Mouse (Mus musculus) ES-Bruce4 (cell line): ENCODE data around the gene Dapk2. TPM values are rescaled to one million over a fixed set of nuclear protein-coding genes. Genes with fewer than 3 reads are reported as not detected.

Source experiments
- H3K27ac ChIP-seq: 2 replicates; pipeline ENCODE4 v1.5.1; 2012; ENCODE audit warnings: low read length, inconsistent platforms; ENCODE audit not compliant: insufficient read depth
- H3K27me3 ChIP-seq: 2 replicates; pipeline ENCODE4 v1.6.1; 2012; ENCODE audit warnings: mild to moderate bottlenecking, low read length, inconsistent platforms; ENCODE audit not compliant: control insufficient read depth, poor library complexity, insufficient read depth, severe bottlenecking
- H3K36me3 ChIP-seq: 2 replicates; pipeline ENCODE4 v1.6.1; 2012; ENCODE audit warnings: inconsistent platforms, mild to moderate bottlenecking, low read length, moderate library complexity; ENCODE audit not compliant: control insufficient read depth, poor library complexity, insufficient read depth, severe bottlenecking
- H3K4me1 ChIP-seq: one replicate; pipeline ENCODE4 v1.8.1; 2011; ENCODE audit warnings: low read length; ENCODE audit not compliant: control insufficient read depth, insufficient read depth
- H3K4me3 ChIP-seq: 2 replicates; pipeline ENCODE4 v1.5.1; 2011; ENCODE audit warnings: low read depth, mild to moderate bottlenecking, low read length
- H3K9ac ChIP-seq: 2 replicates; pipeline ENCODE4 v1.6.1; 2012; ENCODE audit warnings: low read depth, mild to moderate bottlenecking, inconsistent platforms; ENCODE audit not compliant: poor library complexity, severe bottlenecking
- H3K9me3 ChIP-seq: replicated peaks from 2 replicates; pipeline ENCODE4 v1.6.1; 2012; ENCODE audit warnings: mild to moderate bottlenecking, low read length, inconsistent platforms; ENCODE audit not compliant: control insufficient read depth, poor library complexity, insufficient read depth, severe bottlenecking
- CTCF ChIP-seq: IDR thresholded peaks from one replicate; pipeline ENCODE4 v1.8.1; 2011; ENCODE audit warnings: low read depth, low read length
- EP300 ChIP-seq: IDR thresholded peaks from 2 replicates; pipeline ENCODE4 v1.6.1; 2011; ENCODE audit warnings: low read depth, low read length; ENCODE audit not compliant: insufficient read depth
- POLR2A ChIP-seq: IDR thresholded peaks from one replicate; pipeline ENCODE4 v1.8.1; 2011; ENCODE audit warnings: low read length; ENCODE audit not compliant: insufficient read depth
- polyA plus RNA-seq: library from polyadenylated mRNA; stranded (reverse); fragments of >200 nt; gene quantifications from 2 replicates; pipeline ENCODE4 v1.2.4, GENCODE M21; 2011; ENCODE audit warnings: low read depth; ENCODE audit not compliant: missing spikeins, insufficient read depth, insufficient read length

Dapk2 gene
- polyA plus RNA-seq, 1 experiment: 0.45 TPM

DNA sequence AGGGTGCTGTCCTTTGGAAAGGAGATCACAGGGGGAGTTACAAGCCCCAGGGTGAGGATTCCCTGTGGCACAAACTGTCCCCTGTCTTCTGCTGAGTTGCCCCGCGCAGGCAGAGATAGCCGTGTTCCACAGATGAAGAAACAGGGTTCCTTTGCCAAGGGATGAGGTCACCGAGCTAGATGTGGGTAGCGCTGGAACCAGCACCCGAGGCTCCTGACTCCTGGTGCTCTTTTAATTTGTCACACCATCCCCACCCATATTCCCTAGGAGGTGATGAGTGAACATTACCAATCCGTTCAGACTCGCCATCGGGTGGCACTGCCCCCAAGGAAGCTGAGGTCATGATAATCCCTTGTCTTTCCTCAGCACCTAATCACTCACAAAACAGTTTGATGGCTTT lies 5.0 kb downstream of the Dapk2 start:
- Histone ChIP-seq H3K4me1 (no peaks in the 10 kb centered on the region), H3K9ac (no peak overlapping the region), H3K36me3 (no peaks in the 10 kb centered on the region), H3K9me3 (peaks cover 2% of the 10 kb centered on the region; the same call in 1 of the 2 replicates), H3K27me3 (no peaks in the 10 kb centered on the region; the same call in 1 of the 2 replicates), H3K4me3 (no peak overlapping the region), H3K27ac (no peak overlapping the region)
- peak; percentile 19 for TF ChIP-seq CTCF
- no peak for TF ChIP-seq POLR2A

GRCm38 (mm10) chr9:66167222-66167621 lies 9.2 kb downstream of the Dapk2 start:
- no peak overlapping the region for H3K4me3 ChIP-seq
- no peak overlapping the region for H3K27ac ChIP-seq
- H3K9ac ChIP-seq: no peak overlapping the region
- no peaks in the 10 kb centered on the region for H3K27me3 ChIP-seq
- H3K9me3 ChIP-seq: no peaks in the 10 kb centered on the region
- H3K36me3 ChIP-seq: no peaks in the 10 kb centered on the region
- no peak for TF ChIP-seq POLR2A
- no peak for TF ChIP-seq EP300
- no peak for TF ChIP-seq CTCF
- no peaks in the 10 kb centered on the region for H3K4me1 ChIP-seq

DNA sequence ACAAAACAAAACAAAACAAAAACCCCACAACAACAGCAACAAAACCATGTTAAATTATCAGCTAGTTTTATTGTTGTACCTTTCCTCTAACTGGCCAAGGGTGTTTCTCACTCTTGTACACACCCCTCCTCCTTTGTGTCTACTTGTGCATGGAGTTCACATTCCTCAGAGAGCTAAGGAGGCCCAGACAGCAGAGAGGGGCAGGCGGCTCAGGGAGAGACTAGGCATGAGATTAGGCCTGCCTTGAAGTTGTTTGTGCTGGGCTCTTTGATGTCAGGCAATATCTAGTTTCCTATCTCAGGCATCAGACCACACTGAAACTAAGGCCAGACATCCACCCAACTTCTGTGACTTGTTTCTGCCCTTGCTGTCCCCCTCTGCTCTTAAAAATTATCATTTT lies 10.2 kb downstream of the Dapk2 start:
- H3K4me3 ChIP-seq: no peak overlapping the region
- no peaks in the 10 kb centered on the region for H3K27me3 ChIP-seq
- no peak overlapping the region for H3K9ac ChIP-seq
- no peaks in the 10 kb centered on the region for H3K9me3 ChIP-seq
- no peaks in the 10 kb centered on the region for H3K4me1 ChIP-seq
- H3K36me3 ChIP-seq: no peaks in the 10 kb centered on the region
- TF ChIP-seq POLR2A: no peak
- no peak for TF ChIP-seq EP300
- no peak for TF ChIP-seq CTCF
- no peak overlapping the region for H3K27ac ChIP-seq

DNA sequence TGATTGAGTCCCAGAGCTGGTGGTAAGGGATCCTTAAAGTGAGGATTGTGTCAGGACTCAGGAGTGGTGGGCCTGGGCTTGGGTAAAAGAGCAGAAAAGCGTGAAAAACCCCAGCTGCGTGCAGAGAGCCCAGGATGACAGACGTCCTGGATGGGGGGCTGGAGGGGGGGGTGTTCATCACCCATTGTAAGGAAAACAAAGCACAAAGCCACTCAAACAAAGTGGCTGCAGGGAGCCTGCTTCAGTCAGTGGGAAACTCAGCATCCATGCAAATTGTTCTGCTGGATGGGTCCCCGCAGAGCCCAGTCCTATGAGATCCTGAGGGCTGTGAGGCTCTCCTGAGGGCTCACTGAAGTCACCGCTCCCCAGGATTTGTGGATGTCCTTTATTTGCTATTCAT lies 12.5 kb downstream of the Dapk2 start:
- Histone ChIP-seq H3K36me3 (no peaks in the 10 kb centered on the region), H3K9ac (no peak overlapping the region), H3K27ac (no peak overlapping the region), H3K4me1 (no peaks in the 10 kb centered on the region), H3K27me3 (no peaks in the 10 kb centered on the region), H3K9me3 (no peaks in the 10 kb centered on the region), H3K4me3 (no peak overlapping the region)
- no peak for TF ChIP-seq POLR2A
- TF ChIP-seq CTCF: no peak
- TF ChIP-seq EP300: no peak

DNA sequence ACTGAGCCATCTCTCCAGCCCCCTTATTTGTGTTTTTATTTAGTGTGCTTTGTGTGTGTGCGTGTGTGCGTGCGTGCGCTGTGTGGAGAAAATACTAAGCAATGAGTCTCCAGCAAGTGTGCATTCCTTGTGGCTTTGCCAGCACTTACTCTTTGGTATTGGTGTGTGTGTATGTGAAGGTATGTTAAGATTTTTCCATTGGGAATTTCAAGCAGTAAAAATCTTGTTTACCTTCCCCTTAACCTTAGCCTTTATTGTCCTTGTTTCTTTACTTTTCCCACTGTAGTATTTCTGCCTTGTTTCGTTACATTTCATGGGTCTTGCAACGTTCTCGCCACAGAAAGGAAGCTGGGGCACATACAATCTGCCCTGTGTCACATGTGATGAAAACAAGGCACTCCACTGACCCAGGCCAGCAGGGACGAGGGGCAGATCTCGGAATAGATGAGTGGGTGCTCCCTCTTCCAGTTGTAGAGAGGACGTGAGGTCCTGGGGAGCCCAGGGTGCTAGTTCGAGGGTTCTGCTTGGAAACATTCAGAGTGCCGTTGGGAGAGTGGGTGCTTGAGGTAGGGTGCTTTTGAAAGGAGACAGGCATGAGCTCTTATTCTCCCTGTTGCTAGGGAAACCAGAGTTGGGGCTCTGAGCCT lies 13.4 kb downstream of the Dapk2 start:
- TF ChIP-seq EP300: no peak
- no peak for TF ChIP-seq POLR2A
- no peak for TF ChIP-seq CTCF
- H3K4me1 ChIP-seq: no peaks in the 10 kb centered on the region
- no peak overlapping the region for H3K27ac ChIP-seq
- H3K9ac ChIP-seq: no peak overlapping the region
- H3K9me3 ChIP-seq: no peaks in the 10 kb centered on the region
- H3K36me3 ChIP-seq: no peaks in the 10 kb centered on the region
- H3K27me3 ChIP-seq: no peaks in the 10 kb centered on the region
- no peak overlapping the region for H3K4me3 ChIP-seq

- no peak for TF ChIP-seq CTCF
- no peak for TF ChIP-seq EP300
- TF ChIP-seq POLR2A: no peak
- no peaks in the 10 kb centered on the region for H3K9me3 ChIP-seq
- H3K4me3 ChIP-seq: no peak overlapping the region
- H3K4me1 ChIP-seq: no peaks in the 10 kb centered on the region
- H3K36me3 ChIP-seq: no peaks in the 10 kb centered on the region
- H3K9ac ChIP-seq: no peak overlapping the region
- H3K27me3 ChIP-seq: no peaks in the 10 kb centered on the region
- H3K27ac ChIP-seq: no peak overlapping the region
Measured at GRCm38 (mm10) chr9:66173316-66173855, 15.4 kb downstream of the Dapk2 start.
